Mouse (Mus musculus): Measurements from ENCODE around the gene Ccn1.

DNA sequence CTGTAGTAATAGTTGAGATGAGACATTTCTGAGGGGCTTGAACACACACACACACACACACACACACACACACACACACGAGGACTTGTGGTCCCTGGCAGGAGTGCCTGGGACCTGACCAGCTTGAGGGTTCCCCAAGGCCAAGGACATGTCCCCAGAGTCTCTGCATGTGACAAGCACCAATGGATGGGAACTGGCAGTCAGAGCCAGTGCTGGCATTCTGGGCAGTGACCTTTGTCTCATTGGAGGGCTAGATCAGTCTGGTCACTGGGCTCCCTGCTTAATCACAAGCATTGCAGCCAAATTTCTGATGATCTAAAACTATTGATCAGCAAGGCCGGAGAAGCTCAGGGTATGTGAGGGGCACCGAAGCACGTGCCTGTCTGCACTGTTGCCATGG lies 25.0 kb downstream of the Ccn1 start:
- TF ChIP-seq POLR2A (IDR thresholded peaks at IDR 0.05; ENCODE audit: low read depth, low read length) (no peak), CTCF (IDR thresholded peaks at IDR 0.05; ENCODE audit: extremely low read depth, insufficient read length, insufficient replicate concordance, low read depth, low read length) (no peak)

All from small intestine, adult 2 months (tissue).